Mouse (Mus musculus): ENCODE data around the gene Sltm. TPM values are rescaled to one million over a fixed set of nuclear protein-coding genes. Genes with fewer than 3 reads are reported as not detected.
A peak's percentile ranks its signal among the peaks of the same experiment; 100 is the strongest.

The Sltm gene
- polyA plus RNA-seq, 1 experiment from 2014 or later = 63.2 TPM

GRCm38 (mm10) chr9:70509906-70510525 is 32.5 kb upstream of the Sltm start:
- Histone ChIP-seq H3K4me2 (ENCODE audit: low read length) (no peak overlapping the region), H3K9me3 (replicated peaks; ENCODE audit: control insufficient read depth, low read length, poor library complexity, severe bottlenecking) (no peaks in the 10 kb centered on the region), H3K9ac (ENCODE audit: low read depth, low read length) (no peak overlapping the region), H3K4me1 (ENCODE audit: control insufficient read depth, insufficient read depth, low read length) (no peaks in the 10 kb centered on the region), H3K36me3 (ENCODE audit: control insufficient read depth, insufficient read depth, low read length) (no peaks in the 10 kb centered on the region), H3K4me3 (ENCODE audit: low read depth, low read length) (no peak overlapping the region), H3K27ac (ENCODE audit: low read length) (no peak overlapping the region), H3K27me3 (ENCODE audit: control insufficient read depth, insufficient read depth, low read depth, low read length) (no peaks in the 10 kb centered on the region)
- no peak for ATAC-seq
- WGBS = 76% methylated on average over 4 of the region's 4 CpGs

GRCm38 (mm10) chr9:70510998-70511583 is 31.5 kb upstream of the Sltm start:
- Histone ChIP-seq H3K4me2 (ENCODE audit: low read length) (no peak overlapping the region), H3K36me3 (ENCODE audit: control insufficient read depth, insufficient read depth, low read length) (no peaks in the 10 kb centered on the region), H3K9me3 (replicated peaks; ENCODE audit: control insufficient read depth, low read length, poor library complexity, severe bottlenecking) (no peaks in the 10 kb centered on the region), H3K9ac (ENCODE audit: low read depth, low read length) (no peak overlapping the region), H3K4me1 (ENCODE audit: control insufficient read depth, insufficient read depth, low read length) (no peaks in the 10 kb centered on the region), H3K27ac (ENCODE audit: low read length) (no peak overlapping the region), H3K4me3 (ENCODE audit: low read depth, low read length) (no peak overlapping the region), H3K27me3 (ENCODE audit: control insufficient read depth, insufficient read depth, low read depth, low read length) (no peaks in the 10 kb centered on the region)
- no peak for ATAC-seq
- WGBS = 71% methylated on average over 10 of the region's 10 CpGs

GRCm38 (mm10) chr9:70511681-70512080 is 30.9 kb upstream of the Sltm start:
- Histone ChIP-seq H3K4me2 (ENCODE audit: low read length) (no peak overlapping the region), H3K9me3 (replicated peaks; ENCODE audit: control insufficient read depth, low read length, poor library complexity, severe bottlenecking) (no peaks in the 10 kb centered on the region), H3K4me1 (ENCODE audit: control insufficient read depth, insufficient read depth, low read length) (no peaks in the 10 kb centered on the region), H3K27me3 (ENCODE audit: control insufficient read depth, insufficient read depth, low read depth, low read length) (no peaks in the 10 kb centered on the region), H3K27ac (ENCODE audit: low read length) (no peak overlapping the region), H3K36me3 (ENCODE audit: control insufficient read depth, insufficient read depth, low read length) (no peaks in the 10 kb centered on the region), H3K4me3 (ENCODE audit: low read depth, low read length) (no peak overlapping the region), H3K9ac (ENCODE audit: low read depth, low read length) (no peak overlapping the region)
- 89% methylated on average over 7 of the region's 7 CpGs for WGBS
- ATAC-seq = no peak

- Histone ChIP-seq H3K4me1 (ENCODE audit: control insufficient read depth, insufficient read depth, low read length) (no peaks in the 10 kb centered on the region), H3K4me2 (ENCODE audit: low read length) (no peak overlapping the region), H3K9me3 (replicated peaks; ENCODE audit: control insufficient read depth, low read length, poor library complexity, severe bottlenecking) (no peaks in the 10 kb centered on the region), H3K27me3 (ENCODE audit: control insufficient read depth, insufficient read depth, low read depth, low read length) (no peaks in the 10 kb centered on the region), H3K36me3 (ENCODE audit: control insufficient read depth, insufficient read depth, low read length) (no peaks in the 10 kb centered on the region), H3K27ac (ENCODE audit: low read length) (no peak overlapping the region), H3K9ac (ENCODE audit: low read depth, low read length) (no peak overlapping the region), H3K4me3 (ENCODE audit: low read depth, low read length) (no peak overlapping the region)
- WGBS = 86% methylated on average over 3 of the region's 3 CpGs
- ATAC-seq = no peak
These were observed 21.9 kb upstream of the Sltm start for GRCm38 (mm10) chr9:70520651-70521050.

GRCm38 (mm10) chr9:70523813-70524212 is 18.7 kb upstream of the Sltm start:
- no peaks in the 10 kb centered on the region for H3K4me1 ChIP-seq (ENCODE audit: control insufficient read depth, insufficient read depth, low read length)
- ATAC-seq = no peak

GRCm38 (mm10) chr9:70524366-70524765 is 18.2 kb upstream of the Sltm start:
- H3K4me3 ChIP-seq (ENCODE audit: low read depth, low read length) = no peak overlapping the region
- WGBS = 91% methylated on average over 7 of the region's 7 CpGs
- no peak overlapping the region for H3K4me2 ChIP-seq (ENCODE audit: low read length)
- H3K27ac ChIP-seq (ENCODE audit: low read length) = no peak overlapping the region
- H3K36me3 ChIP-seq (ENCODE audit: control insufficient read depth, insufficient read depth, low read length) = no peaks in the 10 kb centered on the region
- ATAC-seq = no peak
- H3K4me1 ChIP-seq (ENCODE audit: control insufficient read depth, insufficient read depth, low read length) = no peaks in the 10 kb centered on the region
- H3K27me3 ChIP-seq (ENCODE audit: control insufficient read depth, insufficient read depth, low read depth, low read length) = no peaks in the 10 kb centered on the region
- H3K9ac ChIP-seq (ENCODE audit: low read depth, low read length) = no peak overlapping the region
- no peaks in the 10 kb centered on the region for H3K9me3 ChIP-seq (replicated peaks; ENCODE audit: control insufficient read depth, low read length, poor library complexity, severe bottlenecking)

More at GRCm38 (mm10) chr9:70523813-70524212, 18.7 kb upstream of the Sltm start:
- Histone ChIP-seq H3K9ac (ENCODE audit: low read depth, low read length) (no peak overlapping the region), H3K36me3 (ENCODE audit: control insufficient read depth, insufficient read depth, low read length) (no peaks in the 10 kb centered on the region), H3K27me3 (ENCODE audit: control insufficient read depth, insufficient read depth, low read depth, low read length) (no peaks in the 10 kb centered on the region), H3K4me2 (ENCODE audit: low read length) (no peak overlapping the region), H3K27ac (ENCODE audit: low read length) (no peak overlapping the region), H3K9me3 (replicated peaks; ENCODE audit: control insufficient read depth, low read length, poor library complexity, severe bottlenecking) (no peaks in the 10 kb centered on the region), H3K4me3 (ENCODE audit: low read depth, low read length) (no peak overlapping the region)
- 97% methylated on average over 3 of the region's 3 CpGs for WGBS

GRCm38 (mm10) chr9:70533328-70533727 is 9.2 kb upstream of the Sltm start:
- no peaks in the 10 kb centered on the region for H3K36me3 ChIP-seq (ENCODE audit: control insufficient read depth, insufficient read depth, low read length)
- WGBS = 88% methylated on average over 3 of the region's 3 CpGs
- no peak for ATAC-seq

GRCm38 (mm10) chr9:70541584-70541983 is 970 bp upstream of the Sltm start:
- Histone ChIP-seq H3K27me3 (ENCODE audit: control insufficient read depth, insufficient read depth, low read depth, low read length) (no peaks in the 10 kb centered on the region), H3K36me3 (ENCODE audit: control insufficient read depth, insufficient read depth, low read length) (no peaks in the 10 kb centered on the region)
- ATAC-seq = no peak

More at GRCm38 (mm10) chr9:70533328-70533727, 9.2 kb upstream of the Sltm start:
- Histone ChIP-seq H3K4me3 (ENCODE audit: low read depth, low read length) (no peak overlapping the region), H3K9me3 (replicated peaks; ENCODE audit: control insufficient read depth, low read length, poor library complexity, severe bottlenecking) (no peaks in the 10 kb centered on the region), H3K9ac (ENCODE audit: low read depth, low read length) (no peak overlapping the region), H3K27me3 (ENCODE audit: control insufficient read depth, insufficient read depth, low read depth, low read length) (no peaks in the 10 kb centered on the region), H3K27ac (ENCODE audit: low read length) (no peak overlapping the region), H3K4me2 (ENCODE audit: low read length) (no peak overlapping the region), H3K4me1 (ENCODE audit: control insufficient read depth, insufficient read depth, low read length) (no peaks in the 10 kb centered on the region)

GRCm38 (mm10) chr9:70543048-70543880 is 710 bp downstream of the Sltm start:
- Histone ChIP-seq H3K9me3 (replicated peaks; ENCODE audit: control insufficient read depth, low read length, poor library complexity, severe bottlenecking) (no peaks in the 10 kb centered on the region), H3K4me3 (ENCODE audit: low read depth, low read length) (peak overlapping the region; percentile 95), H3K27ac (ENCODE audit: low read length) (peak overlapping the region; percentile 96), H3K4me1 (ENCODE audit: control insufficient read depth, insufficient read depth, low read length) (peaks cover 28% of the 10 kb centered on the region), H3K4me2 (ENCODE audit: low read length) (peak overlapping the region; percentile 78), H3K36me3 (ENCODE audit: control insufficient read depth, insufficient read depth, low read length) (no peaks in the 10 kb centered on the region), H3K9ac (ENCODE audit: low read depth, low read length) (peak overlapping the region; percentile 93), H3K27me3 (ENCODE audit: control insufficient read depth, insufficient read depth, low read depth, low read length) (no peaks in the 10 kb centered on the region)
- WGBS = 2% methylated on average over 55 of the region's 64 CpGs
- peak; percentile 69 for ATAC-seq

More at GRCm38 (mm10) chr9:70541584-70541983, 970 bp upstream of the Sltm start:
- H3K4me1 ChIP-seq (ENCODE audit: control insufficient read depth, insufficient read depth, low read length) = peaks cover 21% of the 10 kb centered on the region
- H3K9me3 ChIP-seq (replicated peaks; ENCODE audit: control insufficient read depth, low read length, poor library complexity, severe bottlenecking) = no peaks in the 10 kb centered on the region
- peak overlapping the region; percentile 93 for H3K9ac ChIP-seq (ENCODE audit: low read depth, low read length)
- peak overlapping the region; percentile 95 for H3K4me3 ChIP-seq (ENCODE audit: low read depth, low read length)
- 8% methylated on average over 6 of the region's 6 CpGs for WGBS
- no peak overlapping the region for H3K27ac ChIP-seq (ENCODE audit: low read length)
- peak overlapping the region; percentile 83 for H3K4me2 ChIP-seq (ENCODE audit: low read length)
